Mouse (Mus musculus): ENCODE data around the gene AL607142.1.

AL607142.1 gene

GRCm38 (mm10) chr4:120064696-120065095 lies at the start of gene AL607142.1:
AL607142.1 (plus strand) TSS chr4:120064996.
- no peak for DNase-seq (ENCODE audit: low spot score in 2 of 2)

- peak; percentile 45 to 48 for DNase-seq (ENCODE audit: low spot score in 2 of 2)
These were observed 46.4 kb upstream of the AL607142.1 start for GRCm38 (mm10) chr4:120018426-120018825.

GRCm38 (mm10) chr4:120022392-120022791 lies 42.4 kb upstream of the AL607142.1 start:
- DNase-seq (ENCODE audit: low spot score in 2 of 2) = no peak

- no peak for DNase-seq (ENCODE audit: low spot score in 2 of 2)
These were observed 41.5 kb upstream of the AL607142.1 start for GRCm38 (mm10) chr4:120023221-120023840.

- DNase-seq (ENCODE audit: low spot score in 2 of 2) = peak; percentile 69 to 72
These were observed 40.7 kb upstream of the AL607142.1 start for GRCm38 (mm10) chr4:120024071-120024470.

- no peak for DNase-seq (ENCODE audit: low spot score in 2 of 2)
These were observed 37.1 kb upstream of the AL607142.1 start for GRCm38 (mm10) chr4:120027671-120028070.

GRCm38 (mm10) chr4:120029937-120030336 lies 34.9 kb upstream of the AL607142.1 start:
- no peak for DNase-seq (ENCODE audit: low spot score in 2 of 2)

GRCm38 (mm10) chr4:120032320-120032983 lies 32.3 kb upstream of the AL607142.1 start:
- DNase-seq (ENCODE audit: low spot score in 2 of 2) = peak; percentile 59 to 63

GRCm38 (mm10) chr4:120032984-120033355 lies 31.8 kb upstream of the AL607142.1 start:
- DNase-seq (ENCODE audit: low spot score in 2 of 2) = no peak

GRCm38 (mm10) chr4:120036294-120036693 lies 28.5 kb upstream of the AL607142.1 start:
- no peak for DNase-seq (ENCODE audit: low spot score in 2 of 2)

GRCm38 (mm10) chr4:120037007-120037406 lies 27.8 kb upstream of the AL607142.1 start:
- DNase-seq (ENCODE audit: low spot score in 2 of 2) = no peak

GRCm38 (mm10) chr4:120041520-120041919 lies 23.3 kb upstream of the AL607142.1 start:
- no peak for DNase-seq (ENCODE audit: low spot score in 2 of 2)

GRCm38 (mm10) chr4:120042480-120042879 lies 22.3 kb upstream of the AL607142.1 start:
- DNase-seq (ENCODE audit: low spot score in 2 of 2) = no peak

GRCm38 (mm10) chr4:120044612-120045011 lies 20.2 kb upstream of the AL607142.1 start:
- no peak for DNase-seq (ENCODE audit: low spot score in 2 of 2)

GRCm38 (mm10) chr4:120045131-120045537 lies 19.7 kb upstream of the AL607142.1 start:
- peak; percentile 59 to 76 for DNase-seq (ENCODE audit: low spot score in 2 of 2)

- no peak for DNase-seq (ENCODE audit: low spot score in 2 of 2)
These were observed 18.9 kb upstream of the AL607142.1 start for GRCm38 (mm10) chr4:120045871-120046270.

GRCm38 (mm10) chr4:120047060-120047459 lies 17.7 kb upstream of the AL607142.1 start:
- DNase-seq (ENCODE audit: low spot score in 2 of 2) = peak in 1 of 2 experiments; percentile 34

- DNase-seq (ENCODE audit: low spot score in 2 of 2) = no peak
These were observed 16.5 kb upstream of the AL607142.1 start for GRCm38 (mm10) chr4:120048274-120048673.

GRCm38 (mm10) chr4:120049857-120050256 lies 14.9 kb upstream of the AL607142.1 start:
- DNase-seq (ENCODE audit: low spot score in 2 of 2) = no peak

- no peak for DNase-seq (ENCODE audit: low spot score in 2 of 2)
These were observed 12.3 kb upstream of the AL607142.1 start for GRCm38 (mm10) chr4:120052481-120052880.

- no peak for DNase-seq (ENCODE audit: low spot score in 2 of 2)
These were observed 11.5 kb upstream of the AL607142.1 start for GRCm38 (mm10) chr4:120053026-120054005.

- DNase-seq (ENCODE audit: low spot score in 2 of 2) = no peak
These were observed 10.7 kb upstream of the AL607142.1 start for GRCm38 (mm10) chr4:120054145-120054544.
